Mouse (Mus musculus) CD8-positive naive resting alpha-beta T cell, adult 2 months (primary cell): Measurements from ENCODE around the gene Gm17535.
"Not testable (repeated sequence)": the region's sequence is repeated elsewhere in the genome, so short reads cannot be mapped to it uniquely, and the experiment has no call there.

ENCODE experiments used
- DNase-seq, 2 experiments: peaks; one replicate each; pipeline ENCODE4 v3.0.0; 2022; ENCODE audit warnings: low read depth in 2 of 2, low spot score in 2 of 2

The Gm17535 gene

DNA sequence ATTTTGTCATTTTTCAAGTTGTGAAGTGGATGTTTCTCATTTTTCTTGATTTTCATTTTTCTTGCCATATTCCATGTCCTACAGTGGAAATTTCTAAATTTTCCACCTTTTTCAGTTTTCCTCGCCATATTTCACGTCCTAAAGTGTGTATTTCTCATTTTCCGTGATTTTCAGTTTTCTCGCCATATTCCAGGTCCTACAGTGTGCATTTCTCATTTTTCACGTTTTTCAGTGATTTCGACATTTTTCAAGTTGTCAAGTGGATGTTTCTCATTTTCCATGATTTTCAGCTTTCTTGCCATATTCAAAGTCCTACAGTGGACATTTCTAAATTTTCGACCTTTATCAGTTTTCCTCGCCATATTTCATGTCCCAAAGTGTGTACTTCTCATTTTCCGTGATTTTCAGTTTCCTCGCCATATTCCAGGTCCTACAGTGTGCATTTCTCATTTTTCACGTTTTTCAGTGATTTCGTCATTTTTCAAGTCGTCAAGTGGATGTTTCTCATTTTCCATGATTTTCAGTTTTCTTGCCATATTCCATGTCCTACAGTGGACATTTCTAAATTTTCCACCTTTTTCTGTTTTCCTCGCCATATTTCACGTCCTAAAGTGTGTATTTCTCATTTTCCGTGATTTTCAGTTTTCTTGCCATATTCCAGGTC is 10.3 kb upstream of the Gm17535 start:
- DNase-seq: peak; percentile 100

DNA sequence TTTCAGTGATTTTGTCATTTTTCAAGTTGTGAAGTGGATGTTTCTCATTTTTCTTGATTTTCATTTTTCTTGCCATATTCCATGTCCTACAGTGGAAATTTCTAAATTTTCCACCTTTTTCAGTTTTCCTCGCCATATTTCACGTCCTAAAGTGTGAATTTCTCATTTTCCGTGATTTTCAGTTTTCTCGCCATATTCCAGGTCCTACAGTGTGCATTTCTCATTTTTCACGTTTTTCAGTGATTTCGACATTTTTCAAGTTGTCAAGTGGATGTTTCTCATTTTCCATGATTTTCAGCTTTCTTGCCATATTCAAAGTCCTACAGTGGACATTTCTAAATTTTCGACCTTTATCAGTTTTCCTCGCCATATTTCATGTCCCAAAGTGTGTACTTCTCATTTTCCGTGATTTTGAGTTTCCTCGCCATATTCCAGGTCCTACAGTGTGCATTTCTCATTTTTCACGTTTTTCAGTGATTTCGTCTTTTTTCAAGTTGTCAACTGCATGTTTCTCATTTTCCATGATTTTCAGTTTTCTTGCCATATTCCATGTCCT is 9.4 kb upstream of the Gm17535 start, which contains the start of gene Gm10717:
Gm10717 (plus strand) TSS at position 506 of the 556 bp plus-strand sequence.
- DNase-seq: peak; percentile 64 to 70

DNA sequence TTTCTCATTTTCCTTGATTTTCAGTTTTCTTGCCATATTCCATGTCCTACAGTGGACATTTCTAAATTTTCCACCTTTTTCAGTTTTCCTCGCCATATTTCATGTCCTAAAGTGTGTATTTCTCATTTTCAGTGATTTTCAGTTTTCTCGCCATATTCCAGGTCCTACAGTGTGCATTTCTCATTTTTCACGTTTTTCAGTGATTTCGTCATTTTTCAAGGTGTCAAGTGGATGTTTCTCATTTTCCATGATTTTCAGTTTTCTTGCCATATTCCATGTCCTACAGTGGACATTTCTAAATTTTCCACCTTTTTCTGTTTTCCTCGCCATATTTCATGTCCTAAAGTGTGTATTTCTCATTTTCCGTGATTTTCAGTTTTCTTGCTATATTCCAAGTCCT is 8.7 kb upstream of the Gm17535 start:
- DNase-seq: peak; percentile 89 to 91

DNA sequence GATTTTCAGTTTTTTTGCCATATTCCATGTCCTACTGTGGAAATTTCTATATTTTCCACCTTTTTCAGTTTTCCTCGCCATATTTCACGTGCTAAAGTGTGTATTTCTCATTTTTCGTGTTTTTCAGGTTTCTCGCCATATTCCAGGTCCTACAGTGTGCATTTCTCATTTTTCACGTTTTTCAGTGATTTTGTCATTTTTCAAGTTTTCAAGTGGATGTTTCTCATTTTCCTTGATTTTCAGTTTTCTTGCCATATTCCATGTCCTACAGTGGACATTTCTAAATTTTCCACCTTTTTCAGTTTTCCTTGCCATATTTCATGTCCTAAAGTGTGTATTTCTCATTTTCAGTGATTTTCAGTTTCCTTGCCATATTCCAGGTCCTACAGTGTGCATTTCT is 8.3 kb upstream of the Gm17535 start:
- not testable (repeated sequence) for DNase-seq

DNA sequence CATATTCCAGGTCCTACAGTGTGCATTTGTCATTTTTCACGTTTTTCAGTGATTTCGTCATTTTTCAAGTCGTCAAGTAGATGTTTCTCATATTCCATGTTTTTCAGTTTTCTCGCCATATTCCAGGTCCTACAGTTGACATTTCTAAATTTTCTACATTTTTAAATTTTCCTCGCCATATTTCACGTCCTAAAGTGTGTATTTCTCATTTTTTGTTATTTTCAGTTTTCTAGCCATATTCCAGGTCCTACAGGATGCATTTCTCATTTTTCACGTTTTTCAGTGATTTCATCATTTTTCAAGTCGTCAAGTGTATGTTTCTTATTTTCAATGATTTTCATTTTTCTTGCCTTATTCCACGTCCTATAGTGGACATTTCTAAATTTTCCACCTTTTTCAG is 7.7 kb upstream of the Gm17535 start:
- DNase-seq: not testable (repeated sequence)

DNA sequence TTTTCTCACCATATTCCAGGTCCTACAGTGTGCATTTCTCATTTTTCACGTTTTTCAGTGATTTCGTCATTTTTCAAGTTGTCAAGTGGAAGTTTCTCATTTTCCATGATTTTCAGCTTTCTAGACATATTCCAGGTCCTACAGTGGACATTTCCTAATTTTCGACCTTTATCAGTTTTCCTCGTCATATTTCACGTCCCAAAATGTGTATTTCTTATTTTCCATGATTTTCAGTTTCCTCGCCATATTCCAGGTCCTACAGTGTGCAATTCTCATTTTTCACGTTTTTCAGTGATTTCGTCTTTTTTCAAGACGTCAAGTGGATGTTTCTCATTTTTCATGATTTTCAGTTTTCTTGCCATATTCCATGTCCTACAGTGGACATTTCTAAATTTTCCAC is 7.2 kb upstream of the Gm17535 start:
- DNase-seq: not testable (repeated sequence)

DNA sequence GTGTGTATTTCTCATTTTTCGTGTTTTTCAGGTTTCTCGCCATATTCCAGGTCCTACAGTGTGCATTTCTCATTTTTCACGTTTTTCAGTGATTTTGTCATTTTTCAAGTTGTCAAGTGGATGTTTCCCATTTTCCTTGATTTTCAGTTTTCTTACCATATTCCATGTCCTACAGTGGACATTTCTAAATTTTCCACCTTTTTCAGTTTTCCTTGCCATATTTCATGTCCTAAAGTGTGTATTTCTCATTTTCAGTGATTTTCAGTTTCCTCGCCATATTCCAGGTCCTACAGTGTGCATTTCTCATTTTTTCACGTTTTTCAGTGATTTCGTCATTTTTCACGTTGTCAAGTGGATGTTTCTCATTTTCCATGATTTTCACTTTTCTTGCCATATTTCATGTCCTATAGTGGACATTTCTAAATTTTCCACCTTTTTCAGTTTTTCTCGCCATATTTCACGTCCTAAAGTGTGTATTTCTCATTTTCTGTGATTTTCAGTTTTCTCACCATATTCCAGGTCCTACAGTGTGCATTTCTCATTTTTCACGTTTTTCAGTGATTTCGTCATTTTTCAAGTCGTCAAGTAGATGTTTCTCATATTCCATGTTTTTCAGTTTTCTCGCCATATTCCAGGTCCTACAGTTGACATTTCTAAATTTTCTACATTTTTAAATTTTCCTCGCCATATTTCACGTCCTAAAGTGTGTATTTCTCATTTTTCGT is 5.0 kb upstream of the Gm17535 start:
- DNase-seq: peak; percentile 68 to 71

DNA sequence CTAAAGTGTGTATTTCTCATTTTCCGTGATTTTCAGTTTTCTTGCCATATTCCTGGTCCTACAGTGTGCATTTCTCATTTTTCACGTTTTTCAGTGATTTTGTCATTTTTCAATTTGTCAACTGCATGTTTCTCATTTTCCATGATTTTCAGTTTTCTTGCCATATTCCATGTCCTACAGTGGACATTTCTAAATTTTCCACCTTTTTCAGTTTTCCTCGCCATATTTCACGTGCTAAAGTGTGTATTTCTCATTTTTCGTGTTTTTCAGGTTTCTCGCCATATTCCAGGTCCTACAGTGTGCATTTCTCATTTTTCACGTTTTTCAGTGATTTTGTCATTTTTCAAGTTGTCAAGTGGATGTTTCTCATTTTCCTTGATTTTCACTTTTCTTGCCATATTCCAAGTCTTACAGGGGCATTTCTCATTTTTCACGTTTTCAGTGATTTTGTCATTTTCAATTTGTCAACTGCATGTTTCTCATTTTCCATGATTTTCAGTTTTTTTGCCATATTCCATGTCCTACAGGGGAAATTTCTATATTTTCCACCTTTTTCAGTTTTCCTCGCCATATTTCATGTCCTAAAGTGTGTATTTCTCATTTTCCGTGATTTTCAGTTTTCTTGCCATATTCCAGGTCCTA is 3.6 kb upstream of the Gm17535 start:
- DNase-seq: not testable (repeated sequence)

DNA sequence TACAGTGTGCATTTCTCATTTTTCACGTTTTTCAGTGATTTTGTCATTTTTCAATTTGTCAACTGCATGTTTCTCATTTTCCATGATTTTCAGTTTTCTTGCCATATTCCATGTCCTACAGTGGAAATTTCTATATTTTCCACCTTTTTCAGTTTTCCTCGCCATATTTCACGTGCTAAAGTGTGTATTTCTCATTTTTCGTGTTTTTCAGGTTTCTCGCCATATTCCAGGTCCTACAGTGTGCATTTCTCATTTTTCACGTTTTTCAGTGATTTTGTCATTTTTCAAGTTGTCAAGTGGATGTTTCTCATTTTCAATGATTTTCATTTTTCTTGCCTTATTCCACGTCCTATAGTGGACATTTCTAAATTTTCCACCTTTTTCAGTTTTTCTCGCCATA is 2.2 kb downstream of the Gm17535 start, which contains the start of gene Gm10715:
Gm10715 (plus strand) TSS at position 301 of the 400 bp plus-strand sequence.
- DNase-seq: not testable (repeated sequence)

DNA sequence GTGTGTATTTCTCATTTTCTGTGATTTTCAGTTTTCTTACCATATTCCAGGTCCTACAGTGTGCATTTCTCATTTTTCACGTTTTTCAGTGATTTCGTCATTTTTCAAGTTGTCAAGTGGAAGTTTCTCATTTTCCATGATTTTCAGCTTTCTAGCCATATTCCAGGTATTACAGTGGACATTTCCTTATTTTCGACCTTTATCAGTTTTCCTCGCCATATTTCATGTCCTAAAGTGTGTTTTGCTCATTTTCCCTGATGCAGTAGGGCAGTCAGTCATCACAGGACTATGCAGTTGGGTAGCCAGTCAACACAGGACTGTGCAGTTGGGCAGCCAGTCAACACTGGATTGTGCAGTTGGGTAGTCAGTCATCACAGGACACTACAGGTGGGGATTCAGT is 3.8 kb downstream of the Gm17535 start:
- DNase-seq: not testable (repeated sequence)
